Mouse (Mus musculus): Measurements from ENCODE around the gene Tut1. TPM values are rescaled to one million over a fixed set of nuclear protein-coding genes. Genes with fewer than 3 reads are reported as not detected.

Gene Tut1
- polyA plus RNA-seq, 1 experiment: 26.4 TPM

- Histone ChIP-seq H3K9me3 (replicated peaks; ENCODE audit: control insufficient read depth, insufficient read depth, low read length, poor library complexity, severe bottlenecking) (no peaks in the 10 kb centered on the region), H3K27ac (ENCODE audit: insufficient read depth, low read length) (peak overlapping the region; percentile 41), H3K9ac (ENCODE audit: low read depth, poor library complexity, severe bottlenecking) (peak overlapping the region; percentile 85), H3K4me1 (ENCODE audit: control insufficient read depth, insufficient read depth, low read length) (no peaks in the 10 kb centered on the region), H3K36me3 (ENCODE audit: control insufficient read depth, insufficient read depth, low read length, poor library complexity, severe bottlenecking) (peaks cover 42% of the 10 kb centered on the region), H3K27me3 (ENCODE audit: control insufficient read depth, insufficient read depth, low read length, poor library complexity, severe bottlenecking) (no peaks in the 10 kb centered on the region), H3K4me3 (ENCODE audit: low read depth, low read length) (peak overlapping the region; percentile 96)
- no peak for TF ChIP-seq POLR2A (IDR thresholded peaks at IDR 0.05; ENCODE audit: insufficient read depth, low read length)
- TF ChIP-seq CTCF (IDR thresholded peaks at IDR 0.05; ENCODE audit: low read depth, low read length): no peak
- no peak for TF ChIP-seq EP300 (IDR thresholded peaks at IDR 0.05; ENCODE audit: insufficient read depth, low read depth, low read length)
These were observed 524 bp downstream of the Tut1 start for GRCm38 (mm10) chr19:8954171-8954570.

GRCm38 (mm10) chr19:8962256-8962655 lies 8.6 kb downstream of the Tut1 start:
- no peak overlapping the region for H3K27ac ChIP-seq (ENCODE audit: insufficient read depth, low read length)
- H3K4me1 ChIP-seq (ENCODE audit: control insufficient read depth, insufficient read depth, low read length): no peaks in the 10 kb centered on the region
- no peak overlapping the region for H3K4me3 ChIP-seq (ENCODE audit: low read depth, low read length)
- TF ChIP-seq POLR2A (IDR thresholded peaks at IDR 0.05; ENCODE audit: insufficient read depth, low read length): no peak
- no peak for TF ChIP-seq EP300 (IDR thresholded peaks at IDR 0.05; ENCODE audit: insufficient read depth, low read depth, low read length)
- TF ChIP-seq CTCF (IDR thresholded peaks at IDR 0.05; ENCODE audit: low read depth, low read length): no peak
- H3K27me3 ChIP-seq (ENCODE audit: control insufficient read depth, insufficient read depth, low read length, poor library complexity, severe bottlenecking): no peaks in the 10 kb centered on the region
- H3K9me3 ChIP-seq (replicated peaks; ENCODE audit: control insufficient read depth, insufficient read depth, low read length, poor library complexity, severe bottlenecking): no peaks in the 10 kb centered on the region
- H3K36me3 ChIP-seq (ENCODE audit: control insufficient read depth, insufficient read depth, low read length, poor library complexity, severe bottlenecking): peaks cover 64% of the 10 kb centered on the region
- H3K9ac ChIP-seq (ENCODE audit: low read depth, poor library complexity, severe bottlenecking): no peak overlapping the region

GRCm38 (mm10) chr19:8965075-8965474 lies 11.4 kb downstream of the Tut1 start:
- Histone ChIP-seq H3K4me3 (ENCODE audit: low read depth, low read length) (no peak overlapping the region), H3K36me3 (ENCODE audit: control insufficient read depth, insufficient read depth, low read length, poor library complexity, severe bottlenecking) (peaks cover 74% of the 10 kb centered on the region)

GRCm38 (mm10) chr19:8965771-8966170 lies 12.1 kb downstream of the Tut1 start:
- Histone ChIP-seq H3K9ac (ENCODE audit: low read depth, poor library complexity, severe bottlenecking) (peak overlapping the region; percentile 63), H3K4me1 (ENCODE audit: control insufficient read depth, insufficient read depth, low read length) (no peaks in the 10 kb centered on the region), H3K36me3 (ENCODE audit: control insufficient read depth, insufficient read depth, low read length, poor library complexity, severe bottlenecking) (peaks cover 75% of the 10 kb centered on the region), H3K9me3 (replicated peaks; ENCODE audit: control insufficient read depth, insufficient read depth, low read length, poor library complexity, severe bottlenecking) (no peaks in the 10 kb centered on the region), H3K4me3 (ENCODE audit: low read depth, low read length) (0 out of 2 replicates have a peak overlapping the region, but pooled peaks have one; percentile 3), H3K27me3 (ENCODE audit: control insufficient read depth, insufficient read depth, low read length, poor library complexity, severe bottlenecking) (no peaks in the 10 kb centered on the region), H3K27ac (ENCODE audit: insufficient read depth, low read length) (0 out of 2 replicates have a peak overlapping the region, but pooled peaks have one; percentile 75)
- TF ChIP-seq CTCF (IDR thresholded peaks at IDR 0.05; ENCODE audit: low read depth, low read length) (no peak), POLR2A (IDR thresholded peaks at IDR 0.05; ENCODE audit: insufficient read depth, low read length) (no peak), EP300 (IDR thresholded peaks at IDR 0.05; ENCODE audit: insufficient read depth, low read depth, low read length) (no peak)

More at GRCm38 (mm10) chr19:8965075-8965474, 11.4 kb downstream of the Tut1 start:
- Histone ChIP-seq H3K9me3 (replicated peaks; ENCODE audit: control insufficient read depth, insufficient read depth, low read length, poor library complexity, severe bottlenecking) (no peaks in the 10 kb centered on the region), H3K27ac (ENCODE audit: insufficient read depth, low read length) (no peak overlapping the region), H3K4me1 (ENCODE audit: control insufficient read depth, insufficient read depth, low read length) (no peaks in the 10 kb centered on the region), H3K27me3 (ENCODE audit: control insufficient read depth, insufficient read depth, low read length, poor library complexity, severe bottlenecking) (no peaks in the 10 kb centered on the region), H3K9ac (ENCODE audit: low read depth, poor library complexity, severe bottlenecking) (no peak overlapping the region)
- TF ChIP-seq CTCF (IDR thresholded peaks at IDR 0.05; ENCODE audit: low read depth, low read length): no peak
- no peak for TF ChIP-seq POLR2A (IDR thresholded peaks at IDR 0.05; ENCODE audit: insufficient read depth, low read length)

GRCm38 (mm10) chr19:8966198-8966589 lies 12.5 kb downstream of the Tut1 start:
- Histone ChIP-seq H3K9ac (ENCODE audit: low read depth, poor library complexity, severe bottlenecking) (peak overlapping the region; percentile 63), H3K4me3 (ENCODE audit: low read depth, low read length) (peak overlapping the region; percentile 93), H3K36me3 (ENCODE audit: control insufficient read depth, insufficient read depth, low read length, poor library complexity, severe bottlenecking) (peaks cover 78% of the 10 kb centered on the region), H3K27ac (ENCODE audit: insufficient read depth, low read length) (peak overlapping the region; percentile 75), H3K9me3 (replicated peaks; ENCODE audit: control insufficient read depth, insufficient read depth, low read length, poor library complexity, severe bottlenecking) (no peaks in the 10 kb centered on the region), H3K4me1 (ENCODE audit: control insufficient read depth, insufficient read depth, low read length) (no peaks in the 10 kb centered on the region), H3K27me3 (ENCODE audit: control insufficient read depth, insufficient read depth, low read length, poor library complexity, severe bottlenecking) (no peaks in the 10 kb centered on the region)
- no peak for TF ChIP-seq EP300 (IDR thresholded peaks at IDR 0.05; ENCODE audit: insufficient read depth, low read depth, low read length)
- no peak for TF ChIP-seq POLR2A (IDR thresholded peaks at IDR 0.05; ENCODE audit: insufficient read depth, low read length)
- no peak for TF ChIP-seq CTCF (IDR thresholded peaks at IDR 0.05; ENCODE audit: low read depth, low read length)

GRCm38 (mm10) chr19:8966590-8967372 lies 13.1 kb downstream of the Tut1 start, which contains the start of gene Eef1g:
TSS of gene Eef1g (plus strand) at chr19:8967041.
- H3K27ac ChIP-seq (ENCODE audit: insufficient read depth, low read length): peak within 1 kb of the TSS; percentile 75
- peak within 1 kb of the TSS; percentile 99 for H3K4me3 ChIP-seq (ENCODE audit: low read depth, low read length)
- H3K4me1 ChIP-seq (ENCODE audit: control insufficient read depth, insufficient read depth, low read length): no peaks in the 10 kb centered on the region
- H3K36me3 ChIP-seq (ENCODE audit: control insufficient read depth, insufficient read depth, low read length, poor library complexity, severe bottlenecking): peaks cover 79% of the 10 kb centered on the region
- no peaks in the 10 kb centered on the region for H3K27me3 ChIP-seq (ENCODE audit: control insufficient read depth, insufficient read depth, low read length, poor library complexity, severe bottlenecking)
- H3K9ac ChIP-seq (ENCODE audit: low read depth, poor library complexity, severe bottlenecking): peak within 1 kb of the TSS; percentile 98
- no peaks in the 10 kb centered on the region for H3K9me3 ChIP-seq (replicated peaks; ENCODE audit: control insufficient read depth, insufficient read depth, low read length, poor library complexity, severe bottlenecking)
- no peak for TF ChIP-seq CTCF (IDR thresholded peaks at IDR 0.05; ENCODE audit: low read depth, low read length)
- TF ChIP-seq EP300 (IDR thresholded peaks at IDR 0.05; ENCODE audit: insufficient read depth, low read depth, low read length): no peak
- peak; percentile 18 for TF ChIP-seq POLR2A (IDR thresholded peaks at IDR 0.05; ENCODE audit: insufficient read depth, low read length)
